Comparison of ENCODE assay signal across 8 mouse cellular contexts in genomic region chr3:107483290-107483689, GRCm38 (mm10). TPM values are rescaled to one million over a fixed set of nuclear protein-coding genes. Genes with fewer than 3 reads are reported as not detected.
A peak's percentile ranks its signal among the peaks of the same experiment; 100 is the strongest.
DNase-seq lines count a peak whose midpoint lies in the region; ATAC-seq lines count a peak whose summit lies in the region.

No protein-coding gene starts in this region.

- no peak overlapping the region for H3K9ac ChIP-seq in heart, embryonic 15.5 days

- 16% methylated on average over 11 of the region's 11 CpGs for WGBS in heart, embryonic 15.5 days

- no peak overlapping the region for H3K4me3 ChIP-seq in heart, embryonic 15.5 days

- no peaks in the 10 kb centered on the region for H3K27me3 ChIP-seq in heart, embryonic 15.5 days

- ATAC-seq in heart, embryonic 15.5 days (replicated peaks; ENCODE audit: insufficient number of reproducible peaks, insufficient read depth, low FRiP score, low read depth), result peak; percentile 83

- intact Hi-C loops in left cerebral cortex, postnatal 4 days (cut with DNase I), result no loop called here

- H3K4me2 ChIP-seq in heart, embryonic 15.5 days, result 0 out of 2 replicates have a peak overlapping the region, but pooled peaks have one; percentile 12

- peak overlapping the region; percentile 54 for H3K27ac ChIP-seq in heart, embryonic 15.5 days

- H3K9me3 ChIP-seq in heart, embryonic 15.5 days (replicated peaks), result no peaks in the 10 kb centered on the region

- DNase-seq in layer of hippocampus, adult 11-12 months (ENCODE audit: low spot score), result peak; percentile 73
- DNase-seq in layer of hippocampus, postnatal 25 days (ENCODE audit: extremely low spot score in 1 of 2, low spot score in 1 of 2), result no peak
- peak; percentile 84 to 87 for DNase-seq in cerebellum, postnatal 14 days
- peak; percentile 69 for DNase-seq in left cerebral cortex, postnatal 4 days
- no peak for DNase-seq in T-cell, adult 2 months (ENCODE audit: low spot score)
- no peak for DNase-seq in adrenal gland, adult 18-20 months (ENCODE audit: low spot score in 2 of 2)
- no peak for DNase-seq in embryo, embryonic 9.5 days (ENCODE audit: extremely low spot score)

- no peaks in the 10 kb centered on the region for H3K36me3 ChIP-seq in heart, embryonic 15.5 days

- H3K4me1 ChIP-seq in heart, embryonic 15.5 days (replicated peaks), result peaks cover 15% of the 10 kb centered on the region

RNA-seq across cellular contexts. Expression of gene Kcnc4, which starts 23.9 kb away (rescaled TPM):
- 10 to 100 TPM; 49.5 to 52.4 TPM for total RNA-seq in layer of hippocampus, postnatal 25 days (2021)
- polyA plus RNA-seq in heart, embryonic 15.5 days (2015; fragmentation: Nextera tagmentation; extraction: Ambion mirVana), result 0.08 and 0.14 TPM in 2 replicates
- total RNA-seq in left cerebral cortex, postnatal 4 days (2021), result 10 to 100 TPM; 21.2 to 25.8 TPM
- total RNA-seq in adrenal gland, adult 18-20 months (2021), result 10 to 100 TPM in 1 of 2 experiments, 1 to 10 TPM in 1; 9.4 to 12.9 TPM

RNA-seq across cellular contexts. Expression of gene Slc6a17, which starts 34.5 kb away (rescaled TPM):
- 100 to 1,000 TPM; 288 to 297 TPM for total RNA-seq in layer of hippocampus, postnatal 25 days (2021)
- polyA plus RNA-seq in heart, embryonic 15.5 days (2015; fragmentation: Nextera tagmentation; extraction: Ambion mirVana), result 4.7 TPM in 2 replicates
- total RNA-seq in left cerebral cortex, postnatal 4 days (2021), result 100 to 1,000 TPM; 152 to 153 TPM
- total RNA-seq in adrenal gland, adult 18-20 months (2021), result 10 to 100 TPM in 1 of 2 experiments, 1 to 10 TPM in 1; 6.4 to 14.9 TPM

Comparison
In these comparisons a context has a peak if more than half of its experiments do, and no peak if none do; other contexts are left out.
1. DNase-seq: peak in layer of hippocampus, adult 11-12 months (single experiment), cerebellum, postnatal 14 days (2 of 2) and left cerebral cortex, postnatal 4 days (single experiment); none in layer of hippocampus, postnatal 25 days (0 of 2), T-cell, adult 2 months (single experiment), adrenal gland, adult 18-20 months (0 of 2) and embryo, embryonic 9.5 days (single experiment).
2. RNA of gene Slc6a17, which starts 34.5 kb away (total RNA-seq): 288 to 297 TPM in layer of hippocampus, postnatal 25 days and 152 to 153 TPM in left cerebral cortex, postnatal 4 days; 6.4 to 14.9 TPM in adrenal gland, adult 18-20 months; every median in the first group is over 4 times any median in the second.